Mouse (Mus musculus) heart, embryonic 16.5 days (tissue): ENCODE results near the gene Gas6. TPM values are rescaled to one million over a fixed set of nuclear protein-coding genes. Genes with fewer than 3 reads are reported as not detected.

Experiments used
- ATAC-seq: fragments of 200-750 bp; cut with Nextera tagmentation; replicated peaks from 2 replicates; pipeline ENCODE4 v1.8.0; 2017; ENCODE audit warnings: moderate number of reproducible peaks; ENCODE audit not compliant: insufficient read depth, low FRiP score; ENCODE audit errors: extremely low read depth
- H3K27ac ChIP-seq: fragments of 300-500 bp; sonication (generic); 2 replicates; pipeline ENCODE4 v1.5.1; 2014; ENCODE audit warnings: mild to moderate bottlenecking, low read length, control low read depth, moderate library complexity
- H3K27me3 ChIP-seq: fragments of 300-500 bp; sonication (generic); 2 replicates; pipeline ENCODE4 v1.6.1; 2014; ENCODE audit warnings: low read length, mixed read lengths; ENCODE audit not compliant: control insufficient read depth, insufficient read depth
- H3K36me3 ChIP-seq: fragments of 300-500 bp; sonication (generic); 2 replicates; pipeline ENCODE4 v1.6.1; 2014; ENCODE audit not compliant: control insufficient read depth, insufficient read depth
- H3K4me1 ChIP-seq: fragments of 300-500 bp; sonication (generic); 2 replicates; pipeline ENCODE4 v1.6.1; 2014; ENCODE audit warnings: low read length, mixed read lengths; ENCODE audit not compliant: control insufficient read depth, insufficient read depth
- H3K4me2 ChIP-seq: fragments of 300-500 bp; sonication (generic); 2 replicates; pipeline ENCODE4 v1.6.1; 2014; ENCODE audit warnings: low read depth, mild to moderate bottlenecking, control low read depth, low read length
- H3K4me3 ChIP-seq: fragments of 300-500 bp; sonication (generic); 2 replicates; pipeline ENCODE4 v1.5.1; 2014; ENCODE audit warnings: mild to moderate bottlenecking, control low read depth, low read length
- H3K9ac ChIP-seq: fragments of 300-500 bp; sonication (generic); 2 replicates; pipeline ENCODE4 v1.6.1; 2014; ENCODE audit warnings: low read length, control low read depth
- H3K9me3 ChIP-seq: fragments of 300-500 bp; sonication (generic); replicated peaks from 2 replicates; pipeline ENCODE4 v1.6.1; 2016; ENCODE audit warnings: low read length; ENCODE audit not compliant: control insufficient read depth
- WGBS: fragments of 180-500 bp; shearing (Covaris S2); extraction: QIAGEN DNeasy Blood & Tissue Kit; methylation state at CpG from one replicate; pipeline ENCODE4 v1.1.7; 2014; 5-methylcytosine and 5-hydroxymethylcytosine counted together
- polyA plus RNA-seq: library from polyadenylated mRNA; unstranded; fragments of >200 nt; fragmentation: Nextera tagmentation; extraction: Ambion mirVana; gene quantifications from 2 replicates; pipeline ENCODE4 v1.2.1, GENCODE M21; 2015

Gene Gas6
- 268 and 275 TPM in 2 replicates for polyA plus RNA-seq

DNA sequence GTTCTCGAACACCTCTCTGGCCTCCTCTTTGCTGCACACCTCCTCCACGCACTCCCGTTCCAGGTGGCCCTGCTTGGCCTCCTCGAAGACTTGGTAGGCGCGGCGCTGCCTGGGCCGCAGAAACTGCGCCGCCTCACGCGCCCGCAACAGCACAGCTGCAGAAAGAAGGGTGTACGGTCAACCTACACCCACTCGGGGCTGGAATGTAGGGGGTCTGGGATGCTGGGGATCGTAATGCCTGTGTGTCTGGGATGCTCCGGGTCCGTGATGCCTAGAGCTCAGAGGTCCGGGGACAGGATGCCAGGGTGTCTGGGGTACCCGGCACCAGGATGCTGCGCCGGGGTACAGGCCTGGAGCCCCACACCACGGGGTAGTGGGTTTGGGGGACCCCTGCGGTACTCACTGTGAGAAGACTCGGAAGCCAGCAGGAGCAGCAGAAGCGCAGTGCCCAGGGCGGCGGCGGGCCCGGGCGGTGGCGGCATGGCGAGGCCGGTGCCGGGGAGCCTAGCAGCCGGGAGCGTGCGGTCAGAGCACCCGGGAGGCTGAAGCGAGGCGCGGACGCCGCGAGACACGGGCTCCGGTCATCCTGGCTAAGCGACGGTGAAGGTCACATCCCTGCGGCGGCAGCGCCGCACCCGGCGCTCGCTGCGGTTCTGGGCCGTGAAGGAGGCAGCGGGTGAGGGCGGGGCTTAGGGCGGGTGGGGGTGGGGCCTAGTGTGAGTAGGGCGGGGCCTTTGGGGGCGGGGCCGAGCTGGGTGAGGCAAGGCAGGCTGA lies at the start of gene Gas6:
TSS of gene Gas6 (minus strand) at position 633 of the 774 bp plus-strand sequence.
- ATAC-seq, result peak; percentile 16
- H3K27me3 ChIP-seq, result peaks cover 4% of the 10 kb centered on the region; the same call in 1 of the 2 replicates
- H3K4me1 ChIP-seq, result peaks cover 40% of the 10 kb centered on the region
- H3K9ac ChIP-seq, result peak within 1 kb of the TSS; percentile 98
- H3K4me3 ChIP-seq, result peak within 1 kb of the TSS; percentile 90
- H3K36me3 ChIP-seq, result peaks cover 5% of the 10 kb centered on the region; the same call in 1 of the 2 replicates
- no peaks in the 10 kb centered on the region for H3K9me3 ChIP-seq
- H3K27ac ChIP-seq, result peak within 1 kb of the TSS; percentile 98
- 2% methylated on average over 60 of the region's 64 CpGs for WGBS
- peak within 1 kb of the TSS; percentile 82 for H3K4me2 ChIP-seq

GRCm38 (mm10) chr8:13541526-13541925 lies 47.2 kb upstream of the Gas6 start:
- no peaks in the 10 kb centered on the region for H3K36me3 ChIP-seq
- no peak overlapping the region for H3K4me3 ChIP-seq
- no peaks in the 10 kb centered on the region; the same call in 1 of the 2 replicates for H3K4me1 ChIP-seq
- H3K9ac ChIP-seq, result no peak overlapping the region
- WGBS, result 57% methylated on average over 5 of the region's 5 CpGs
- peaks cover 8% of the 10 kb centered on the region for H3K9me3 ChIP-seq
- H3K4me2 ChIP-seq, result no peak overlapping the region
- H3K27ac ChIP-seq, result no peak overlapping the region
- no peaks in the 10 kb centered on the region for H3K27me3 ChIP-seq
- ATAC-seq, result no peak

- no peak overlapping the region for H3K27ac ChIP-seq
- WGBS, result 79% methylated on average over 5 of the region's 5 CpGs
These were observed 45.8 kb upstream of the Gas6 start for GRCm38 (mm10) chr8:13540122-13540521.

DNA sequence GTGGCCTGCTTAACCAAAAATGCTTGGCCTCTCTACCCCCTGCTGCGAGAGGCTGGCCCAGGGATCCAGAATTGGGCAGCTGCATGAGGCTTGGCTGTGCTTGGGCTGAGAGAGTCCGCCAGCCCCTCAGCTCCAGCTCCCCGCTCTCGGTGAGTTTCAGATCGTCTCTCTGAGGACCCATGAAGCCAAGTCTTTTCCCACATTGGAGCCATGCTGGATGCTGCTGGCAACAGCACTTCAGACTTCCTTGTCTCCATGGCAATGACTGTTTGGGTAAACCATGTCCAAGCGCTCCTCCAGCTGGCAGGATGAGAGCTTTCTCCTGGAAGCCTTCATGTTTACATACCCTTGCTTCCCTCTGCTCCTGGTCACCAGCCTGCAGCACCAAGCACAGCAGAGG lies 44.5 kb upstream of the Gas6 start:
- Histone ChIP-seq H3K4me1 (no peaks in the 10 kb centered on the region; the same call in 1 of the 2 replicates), H3K4me3 (no peak overlapping the region), H3K27me3 (no peaks in the 10 kb centered on the region), H3K36me3 (no peaks in the 10 kb centered on the region), H3K9me3 (no peaks in the 10 kb centered on the region), H3K27ac (no peak overlapping the region), H3K4me2 (no peak overlapping the region), H3K9ac (no peak overlapping the region)
- 54% methylated on average over 6 of the region's 6 CpGs for WGBS
- peak; percentile 70 for ATAC-seq

More at GRCm38 (mm10) chr8:13540122-13540521, 45.8 kb upstream of the Gas6 start:
- H3K27me3 ChIP-seq, result no peaks in the 10 kb centered on the region
- H3K4me2 ChIP-seq, result no peak overlapping the region
- no peak overlapping the region for H3K4me3 ChIP-seq
- ATAC-seq, result no peak
- H3K9ac ChIP-seq, result no peak overlapping the region
- H3K36me3 ChIP-seq, result no peaks in the 10 kb centered on the region
- H3K4me1 ChIP-seq, result no peaks in the 10 kb centered on the region; the same call in 1 of the 2 replicates
- peaks cover 4% of the 10 kb centered on the region; the same call in 1 of the 2 replicates for H3K9me3 ChIP-seq

DNA sequence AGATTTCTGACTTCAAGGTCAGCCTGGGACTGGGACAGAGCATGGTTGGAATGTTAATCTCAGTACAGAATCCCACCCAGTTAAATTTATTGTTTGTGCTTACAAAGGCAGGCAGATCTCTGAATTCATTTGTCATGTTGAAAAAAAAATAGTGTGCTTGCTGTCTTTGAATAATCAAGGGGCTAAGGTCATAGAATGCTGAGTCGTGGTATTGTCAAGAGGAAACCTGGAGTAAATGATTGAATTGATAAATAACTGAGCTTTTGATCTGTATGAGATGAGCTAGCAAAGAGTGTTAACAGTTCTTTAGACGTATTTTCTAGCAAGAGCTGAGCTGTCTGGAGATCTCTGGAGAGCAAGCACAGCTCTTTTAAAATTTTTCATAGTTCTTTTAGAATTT lies 42.8 kb upstream of the Gas6 start:
- Histone ChIP-seq H3K4me2 (no peak overlapping the region), H3K4me3 (no peak overlapping the region), H3K9ac (no peak overlapping the region), H3K27me3 (no peaks in the 10 kb centered on the region), H3K4me1 (peaks cover 4% of the 10 kb centered on the region), H3K36me3 (no peaks in the 10 kb centered on the region), H3K9me3 (no peaks in the 10 kb centered on the region), H3K27ac (no peak overlapping the region)
- ATAC-seq, result no peak
- 63% methylated on average over 2 of the region's 2 CpGs for WGBS

- Histone ChIP-seq H3K4me2 (no peak overlapping the region), H3K4me1 (peaks cover 35% of the 10 kb centered on the region), H3K9ac (no peak overlapping the region), H3K27me3 (no peaks in the 10 kb centered on the region), H3K36me3 (no peaks in the 10 kb centered on the region), H3K4me3 (no peak overlapping the region), H3K27ac (no peak overlapping the region), H3K9me3 (no peaks in the 10 kb centered on the region)
- WGBS, result 76% methylated on average over 8 of the region's 8 CpGs
- ATAC-seq, result no peak
These were observed 38.8 kb upstream of the Gas6 start for GRCm38 (mm10) chr8:13533123-13533522.

- no peak overlapping the region for H3K9ac ChIP-seq
- no peaks in the 10 kb centered on the region for H3K27me3 ChIP-seq
- WGBS, result 26% methylated on average over 9 of the region's 9 CpGs
- H3K27ac ChIP-seq, result peak overlapping the region; percentile 88; the same call in 1 of the 2 replicates
- no peak for ATAC-seq
- H3K4me3 ChIP-seq, result no peak overlapping the region
- H3K4me2 ChIP-seq, result no peak overlapping the region
- H3K36me3 ChIP-seq, result no peaks in the 10 kb centered on the region
- peaks cover 35% of the 10 kb centered on the region for H3K4me1 ChIP-seq
- H3K9me3 ChIP-seq, result peaks cover 5% of the 10 kb centered on the region
These were observed 37.4 kb upstream of the Gas6 start for GRCm38 (mm10) chr8:13531602-13532171.

DNA sequence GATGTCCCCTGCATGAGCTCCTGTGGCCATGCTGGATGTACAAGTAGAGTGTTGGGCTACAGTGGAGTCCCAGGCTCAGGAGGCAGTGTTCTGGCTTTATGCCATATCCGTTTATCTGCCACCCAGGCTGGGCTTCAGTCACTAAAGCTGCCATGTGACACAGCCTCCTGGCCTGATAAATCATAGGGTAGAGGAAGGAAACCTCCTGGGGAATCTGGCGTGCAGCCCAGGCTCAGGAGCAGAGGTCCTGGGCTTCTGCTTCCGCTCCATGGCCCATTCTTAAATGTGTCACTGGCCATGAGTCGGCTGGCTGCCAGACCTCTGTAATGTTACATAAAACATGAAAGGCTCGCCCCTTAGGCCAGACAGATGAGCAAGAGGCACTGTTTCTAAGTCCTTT lies 36.7 kb upstream of the Gas6 start:
- Histone ChIP-seq H3K4me1 (peaks cover 35% of the 10 kb centered on the region), H3K27ac (peak overlapping the region; percentile 88), H3K4me3 (no peak overlapping the region), H3K9ac (no peak overlapping the region), H3K9me3 (peaks cover 5% of the 10 kb centered on the region), H3K4me2 (no peak overlapping the region; the same call in 1 of the 2 replicates), H3K36me3 (no peaks in the 10 kb centered on the region), H3K27me3 (no peaks in the 10 kb centered on the region)
- ATAC-seq, result peak; percentile 77
- WGBS, result 10% methylated on average over 5 of the region's 5 CpGs

DNA sequence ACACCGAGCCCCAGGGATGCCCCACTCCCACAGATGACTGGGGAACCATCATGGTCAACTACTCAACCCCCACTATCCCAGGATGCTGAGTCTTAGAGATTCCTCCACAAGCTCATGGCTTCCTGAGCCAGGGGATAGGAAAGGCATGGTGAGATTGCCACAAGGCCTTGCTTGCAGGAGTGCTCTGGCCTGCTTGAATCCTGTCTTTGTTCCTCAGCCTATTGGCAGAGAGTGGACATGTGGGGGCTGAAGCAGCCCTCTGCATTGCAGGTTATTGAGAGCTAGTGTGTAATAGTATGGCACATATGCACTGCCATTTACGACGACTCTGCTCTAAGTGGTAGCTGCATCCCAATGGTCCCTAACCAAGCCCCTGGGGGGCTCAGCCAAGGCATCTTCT lies 36.1 kb upstream of the Gas6 start:
- H3K4me2 ChIP-seq, result peak overlapping the region; percentile 22; the same call in 1 of the 2 replicates
- WGBS, result 71% methylated on average over 3 of the region's 3 CpGs
- peaks cover 35% of the 10 kb centered on the region for H3K4me1 ChIP-seq

More for the DNA sequence above, 36.1 kb upstream of the Gas6 start:
- Histone ChIP-seq H3K27me3 (no peaks in the 10 kb centered on the region), H3K4me3 (no peak overlapping the region), H3K36me3 (no peaks in the 10 kb centered on the region), H3K9me3 (peaks cover 5% of the 10 kb centered on the region), H3K9ac (peak overlapping the region; percentile 23; the same call in 1 of the 2 replicates), H3K27ac (peak overlapping the region; percentile 88)
- ATAC-seq, result no peak
